Mouse (Mus musculus) kidney, adult 2 months (tissue): ENCODE measurements around the gene C1s1. TPM values are rescaled to one million over a fixed set of nuclear protein-coding genes. Genes with fewer than 3 reads are reported as not detected.
"Not testable (repeated sequence)": the region's sequence is repeated elsewhere in the genome, so short reads cannot be mapped to it uniquely, and the experiment has no call there.

Source experiments
- DNase-seq: peaks from one replicate; pipeline ENCODE4 v3.0.0; 2021
- H3K27ac ChIP-seq: fragments of 200-500 bp; 2 replicates; pipeline ENCODE4 v1.5.1; 2012; ENCODE audit warnings: low read depth, low read length, control low read depth, inconsistent platforms; ENCODE audit not compliant: insufficient read depth
- H3K27me3 ChIP-seq: fragments of 200-500 bp; replicated peaks from 2 replicates; pipeline ENCODE4 v1.6.1; 2012; ENCODE audit warnings: mild to moderate bottlenecking, moderate library complexity, low read length, inconsistent platforms; ENCODE audit not compliant: control insufficient read depth, insufficient read depth
- H3K36me3 ChIP-seq: fragments of 200-500 bp; 2 replicates; pipeline ENCODE4 v1.6.1; 2012; ENCODE audit warnings: mild to moderate bottlenecking, moderate library complexity, low read length, inconsistent platforms; ENCODE audit not compliant: control insufficient read depth, insufficient read depth
- H3K4me1 ChIP-seq: fragments of 200-500 bp; 2 replicates; pipeline ENCODE4 v1.6.1; 2011; ENCODE audit warnings: low read length; ENCODE audit not compliant: control insufficient read depth, insufficient read depth
- H3K4me3 ChIP-seq: fragments of 200-500 bp; 2 replicates; pipeline ENCODE4 v1.5.1; 2011; ENCODE audit warnings: mild to moderate bottlenecking, low read depth, low read length, control low read depth; ENCODE audit not compliant: insufficient read depth
- CTCF ChIP-seq: fragments of 200-500 bp; conservative IDR thresholded peaks from 2 replicates; pipeline ENCODE4 v1.5.1; 2011; ENCODE audit warnings: low read depth, mild to moderate bottlenecking, control low read depth, low read length, moderate library complexity, mixed read lengths; ENCODE audit not compliant: insufficient read depth, insufficient read length
- POLR2A ChIP-seq: fragments of 200-500 bp; IDR thresholded peaks from one replicate; pipeline ENCODE4 v1.6.1; 2011; ENCODE audit warnings: low read depth, low read length, control low read depth
- WGBS: fragments of 180-500 bp; shearing (Covaris S2); methylation state at CpG from one replicate; pipeline ENCODE4 v1.1.7; 2018; 5-methylcytosine and 5-hydroxymethylcytosine counted together
- polyA plus RNA-seq: library from polyadenylated mRNA; depleted of rRNA; stranded (reverse); fragments of >200 nt; gene quantifications from 2 replicates; pipeline ENCODE4 v1.2.3, GENCODE M21; 2012

Gene C1s1
- polyA plus RNA-seq, 1 experiment: 38.1 TPM

- 53% methylated on average over 6 of the region's 6 CpGs for WGBS
- no peak overlapping the region for H3K4me3 ChIP-seq
- no peaks in the 10 kb centered on the region for H3K4me1 ChIP-seq
- no peaks in the 10 kb centered on the region for H3K27me3 ChIP-seq
- H3K27ac ChIP-seq: no peak overlapping the region
- DNase-seq: no peak
- H3K36me3 ChIP-seq: no peaks in the 10 kb centered on the region
- TF ChIP-seq POLR2A (no peak), CTCF (no peak)
Measured at GRCm38 (mm10) chr6:124511936-124512335, 30.2 kb downstream of the C1s1 start.

GRCm38 (mm10) chr6:124509192-124509591, 33.0 kb downstream of the C1s1 start:
- not testable (repeated sequence) for H3K4me3 ChIP-seq, H3K36me3 ChIP-seq, H3K27ac ChIP-seq, DNase-seq, H3K27me3 ChIP-seq, H3K4me1 ChIP-seq
- WGBS: 72% methylated on average over 5 of the region's 5 CpGs

DNA sequence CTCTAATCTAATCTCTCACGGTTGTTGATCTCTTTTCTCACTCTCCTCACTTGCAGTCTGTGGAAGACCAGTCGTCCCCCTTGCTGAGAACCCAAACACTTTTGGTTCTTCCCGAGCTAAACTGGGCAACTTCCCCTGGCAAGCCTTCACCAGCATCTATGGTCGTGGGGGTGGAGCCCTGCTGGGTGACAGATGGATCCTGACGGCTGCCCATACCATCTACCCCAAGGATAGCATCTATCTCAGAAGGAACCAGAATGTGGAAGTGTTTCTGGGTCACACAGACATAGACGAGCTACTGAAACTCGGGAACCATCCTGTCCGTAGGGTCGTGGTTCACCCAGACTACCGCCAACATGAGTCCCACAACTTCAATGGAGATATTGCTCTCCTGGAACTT, 33.9 kb downstream of the C1s1 start:
- Histone ChIP-seq H3K27me3 (no peaks in the 10 kb centered on the region), H3K4me3 (no peak overlapping the region), H3K36me3 (no peaks in the 10 kb centered on the region), H3K4me1 (no peaks in the 10 kb centered on the region), H3K27ac (no peak overlapping the region)
- TF ChIP-seq POLR2A (no peak), CTCF (no peak)
- DNase-seq: no peak
- WGBS: 85% methylated on average over 10 of the region's 10 CpGs

DNA sequence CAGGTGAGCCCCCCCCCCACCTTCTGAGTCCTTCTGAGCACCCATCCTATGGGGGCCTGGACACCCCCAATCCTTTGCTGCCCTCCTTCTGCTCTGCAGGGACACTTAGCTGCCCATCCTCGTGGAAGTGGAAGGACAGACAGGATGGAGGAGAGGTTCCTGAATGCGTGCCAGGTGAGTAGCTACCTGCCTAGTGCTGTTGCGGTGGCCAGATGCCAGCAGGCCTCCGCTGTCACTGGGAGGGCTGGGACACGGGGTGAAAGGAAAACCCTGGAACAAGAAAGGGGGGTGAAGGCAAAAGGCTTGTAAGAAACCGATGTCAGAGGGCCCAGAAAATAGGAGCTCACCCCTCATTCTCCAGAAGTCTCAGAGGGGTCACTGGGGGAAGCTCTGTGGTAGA, 35.2 kb downstream of the C1s1 start:
- no peak overlapping the region for H3K4me3 ChIP-seq
- TF ChIP-seq CTCF: no peak
- TF ChIP-seq POLR2A: no peak
- 64% methylated on average over 6 of the region's 6 CpGs for WGBS
- no peak overlapping the region for H3K27ac ChIP-seq
- no peaks in the 10 kb centered on the region for H3K27me3 ChIP-seq
- DNase-seq: no peak
- no peaks in the 10 kb centered on the region for H3K36me3 ChIP-seq
- H3K4me1 ChIP-seq: no peaks in the 10 kb centered on the region

DNA sequence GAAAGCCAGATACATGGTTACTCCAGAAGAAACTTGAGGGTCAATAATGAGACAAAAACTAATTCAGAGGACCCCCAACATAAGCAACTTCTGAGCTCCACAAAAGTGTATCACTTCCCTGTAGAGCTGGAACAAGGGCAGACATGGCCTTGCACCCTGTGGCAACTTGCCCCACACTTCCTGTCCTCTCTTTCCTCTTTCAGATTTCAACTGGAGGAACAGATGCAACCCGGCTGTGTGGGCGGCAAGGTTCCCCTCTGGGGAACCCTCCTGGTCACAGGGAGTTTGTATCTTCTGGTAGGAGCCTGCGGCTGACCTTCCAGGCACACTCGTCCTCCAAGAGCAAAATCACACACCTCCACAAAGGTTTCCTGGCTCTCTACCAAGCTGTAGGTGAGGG, 37.1 kb downstream of the C1s1 start:
- H3K36me3 ChIP-seq: no peaks in the 10 kb centered on the region
- TF ChIP-seq POLR2A (no peak), CTCF (no peak)
- WGBS: 51% methylated on average over 4 of the region's 4 CpGs
- H3K27me3 ChIP-seq: no peaks in the 10 kb centered on the region
- H3K4me3 ChIP-seq: no peak overlapping the region
- H3K4me1 ChIP-seq: no peaks in the 10 kb centered on the region
- no peak for DNase-seq
- H3K27ac ChIP-seq: no peak overlapping the region

DNA sequence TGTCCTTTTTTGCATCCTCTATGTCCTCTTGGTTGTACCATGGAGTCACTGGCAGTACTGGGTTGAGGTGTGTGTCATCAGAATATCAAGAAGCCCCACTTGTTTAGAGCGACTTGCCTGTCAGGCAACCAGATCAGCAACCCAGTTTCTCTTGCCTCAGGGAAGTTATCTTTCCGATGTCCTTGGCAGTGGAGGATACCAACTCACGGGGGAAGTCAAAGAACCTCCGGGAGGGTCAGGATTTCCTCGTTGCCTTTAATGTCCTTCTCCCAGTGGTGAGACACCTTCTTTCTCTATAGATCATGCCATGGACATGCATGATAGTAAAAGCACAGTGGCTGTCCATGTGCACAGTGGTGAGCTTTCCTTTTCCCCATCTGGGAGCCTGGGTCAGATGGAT, 40.1 kb downstream of the C1s1 start:
- WGBS: 82% methylated on average over 5 of the region's 5 CpGs

DNA sequence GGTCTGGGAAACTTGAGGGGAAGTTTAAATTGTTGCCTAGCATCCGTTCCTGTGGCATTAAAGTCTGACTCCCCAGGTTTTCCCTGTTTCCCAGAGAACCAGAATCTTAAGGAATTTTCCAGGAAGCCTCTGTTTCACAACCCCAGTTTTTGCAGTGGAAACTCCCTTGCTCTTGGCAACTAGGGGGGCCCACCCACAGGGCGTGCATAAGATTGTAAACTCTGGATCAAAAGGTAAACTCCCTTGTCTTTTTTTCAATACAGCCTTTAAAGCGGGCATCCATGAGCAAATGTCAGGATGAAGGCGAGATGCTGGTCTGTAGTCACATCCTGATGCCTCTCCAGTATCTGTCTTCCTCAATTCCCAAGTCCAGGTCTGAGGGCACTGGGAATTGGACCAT, 40.7 kb downstream of the C1s1 start:
- Histone ChIP-seq H3K36me3 (no peaks in the 10 kb centered on the region), H3K27ac (no peak overlapping the region), H3K27me3 (no peaks in the 10 kb centered on the region), H3K4me1 (0 out of 2 replicates have a peak, but pooled peaks cover 2% of the 10 kb centered on the region), H3K4me3 (no peak overlapping the region)
- TF ChIP-seq POLR2A (no peak), CTCF (no peak)
- no peak for DNase-seq
- 74% methylated on average over 4 of the region's 4 CpGs for WGBS

More for the DNA sequence above, 40.1 kb downstream of the C1s1 start:
- no peak for DNase-seq
- TF ChIP-seq CTCF (no peak), POLR2A (no peak)
- no peaks in the 10 kb centered on the region for H3K27me3 ChIP-seq
- 0 out of 2 replicates have a peak, but pooled peaks cover 2% of the 10 kb centered on the region for H3K4me1 ChIP-seq
- H3K36me3 ChIP-seq: no peaks in the 10 kb centered on the region
- no peak overlapping the region for H3K27ac ChIP-seq
- no peak overlapping the region for H3K4me3 ChIP-seq
